Mouse (Mus musculus) adrenal gland, postnatal 36 days (tissue): Measurements from ENCODE around the gene Zkscan4. TPM values are rescaled to one million over a fixed set of nuclear protein-coding genes. Genes with fewer than 3 reads are reported as not detected.
"Not testable (repeated sequence)": the region's sequence is repeated elsewhere in the genome, so short reads cannot be mapped to it uniquely, and the experiment has no call there.

Source experiments
- DNase-seq, 2 experiments: peaks; one replicate each; pipeline ENCODE4 v3.0.0; 2021; ENCODE audit warnings: mixed read lengths in 1 of 2
- long read RNA-seq, 2 experiments: library from polyadenylated mRNA; stranded (forward); transcript quantifications; one replicate each; pipeline ENCODE4 v2.0.0; 2021; ENCODE audit warnings: borderline sequencing depth in 2 of 2
- total RNA-seq, 2 experiments: library from RNA; stranded (reverse); gene quantifications; 2 replicates each; pipeline ENCODE4 v1.2.3; 2021

Zkscan4 gene
- total RNA-seq, result 1 to 10 TPM; 2.1 to 2.6 TPM
- long read RNA-seq, experiment 1, transcript Zkscan4-201 (3 exons, 2,400 nt), result major isoform, 8 of 8 reads
- long read RNA-seq, experiment 1, partial matches to known transcripts, result 0 of 8 reads
- long read RNA-seq, experiment 1, other reads (novel, unspliced or antisense), result 0 of 8 reads
- long read RNA-seq, experiment 2, partial matches to known transcripts, result 0 of 3 reads
- long read RNA-seq, experiment 2, other reads (novel, unspliced or antisense), result 1 of 3 reads

- DNase-seq, result peak; percentile 67 to 71
Observed at GRCm38 (mm10) chr13:21478759-21479670, at the start of gene Zkscan4, which contains the start of gene Gm10065. TSS of gene Zkscan4 (plus strand) at chr13:21478907. TSS of gene Gm10065 (minus strand) at chr13:21479441.

GRCm38 (mm10) chr13:21435476-21435875, 43.2 kb upstream of the Zkscan4 start:
- no peak for DNase-seq

- peak; percentile 82 to 83 for DNase-seq
Observed at GRCm38 (mm10) chr13:21440503-21441206, 38.1 kb upstream of the Zkscan4 start, which contains the start of gene Pgbd1. TSS of gene Pgbd1 (minus strand) at chr13:21441058.

GRCm38 (mm10) chr13:21441207-21441572, 37.5 kb upstream of the Zkscan4 start:
- DNase-seq, result no peak

GRCm38 (mm10) chr13:21446796-21447195, 31.9 kb upstream of the Zkscan4 start:
- DNase-seq, result no peak

GRCm38 (mm10) chr13:21447856-21448614, 30.7 kb upstream of the Zkscan4 start:
- no peak for DNase-seq

GRCm38 (mm10) chr13:21453042-21453441, 25.7 kb upstream of the Zkscan4 start:
- DNase-seq, result no peak

GRCm38 (mm10) chr13:21453449-21453848, 25.3 kb upstream of the Zkscan4 start, which contains the start of gene Zscan26:
TSS of gene Zscan26 (minus strand) at chr13:21453730.
- DNase-seq, result peak; percentile 88 to 89

GRCm38 (mm10) chr13:21454133-21454532, 24.6 kb upstream of the Zkscan4 start:
- no peak for DNase-seq

- DNase-seq, result no peak
Observed at GRCm38 (mm10) chr13:21456347-21456746, 22.4 kb upstream of the Zkscan4 start.

GRCm38 (mm10) chr13:21462516-21462915, 16.2 kb upstream of the Zkscan4 start:
- not testable (repeated sequence) for DNase-seq

- DNase-seq, result no peak
Observed at GRCm38 (mm10) chr13:21467336-21467735, 11.4 kb upstream of the Zkscan4 start.

- DNase-seq, result peak; percentile 92 to 93
Observed at GRCm38 (mm10) chr13:21468061-21469019, 10.4 kb upstream of the Zkscan4 start, which contains the start of gene Nkapl. TSS of gene Nkapl (minus strand) at chr13:21468509.

- DNase-seq, result no peak
Observed at GRCm38 (mm10) chr13:21469097-21469496, 9.6 kb upstream of the Zkscan4 start.

GRCm38 (mm10) chr13:21472427-21472826, 6.3 kb upstream of the Zkscan4 start:
- DNase-seq, result no peak

GRCm38 (mm10) chr13:21486881-21487280, 8.2 kb downstream of the Zkscan4 start:
- DNase-seq, result no peak

- DNase-seq, result peak; percentile 34 to 55
Observed at GRCm38 (mm10) chr13:21492847-21493246, 14.1 kb downstream of the Zkscan4 start.

GRCm38 (mm10) chr13:21495080-21495479, 16.4 kb downstream of the Zkscan4 start, which contains the start of gene AK157302:
TSS of gene AK157302 (plus strand) at chr13:21495223.
- peak; percentile 15 to 25 for DNase-seq

- DNase-seq, result not testable (repeated sequence)
Observed at GRCm38 (mm10) chr13:21501182-21501581, 22.5 kb downstream of the Zkscan4 start, which contains the start of gene Gm11273. TSS of gene Gm11273 (minus strand) at chr13:21501418.

- no peak for DNase-seq
Observed at GRCm38 (mm10) chr13:21502296-21502695, 23.6 kb downstream of the Zkscan4 start.
